Mouse (Mus musculus): ENCODE data around the gene Rasgef1a. TPM values are rescaled to one million over a fixed set of nuclear protein-coding genes. Genes with fewer than 3 reads are reported as not detected.

Rasgef1a gene
- polyA plus RNA-seq, 1 experiment: 2.3 TPM

GRCm38 (mm10) chr6:118019569-118019968 is 8.3 kb downstream of the Rasgef1a start:
- TF ChIP-seq CTCF (IDR thresholded peaks at IDR 0.05; ENCODE audit: low read depth, low read length) (no peak), POLR2A (IDR thresholded peaks at IDR 0.05; ENCODE audit: borderline replicate concordance, low read depth, low read length) (no peak)
- Histone ChIP-seq H3K4me1 (ENCODE audit: control insufficient read depth, insufficient read depth, low read length) (no peaks in the 10 kb centered on the region), H3K27ac (ENCODE audit: insufficient read depth, low read depth, low read length) (no peak overlapping the region), H3K4me3 (ENCODE audit: insufficient read depth, low read length) (no peak overlapping the region)

GRCm38 (mm10) chr6:118022898-118023635 is 11.8 kb downstream of the Rasgef1a start:
- H3K4me3 ChIP-seq (ENCODE audit: insufficient read depth, low read length): no peak overlapping the region
- H3K27ac ChIP-seq (ENCODE audit: insufficient read depth, low read depth, low read length): no peak overlapping the region
- TF ChIP-seq CTCF (IDR thresholded peaks at IDR 0.05; ENCODE audit: low read depth, low read length): no peak
- TF ChIP-seq POLR2A (IDR thresholded peaks at IDR 0.05; ENCODE audit: borderline replicate concordance, low read depth, low read length): no peak

GRCm38 (mm10) chr6:118027036-118027435 is 15.8 kb downstream of the Rasgef1a start:
- Histone ChIP-seq H3K27ac (ENCODE audit: insufficient read depth, low read depth, low read length) (no peak overlapping the region), H3K4me1 (ENCODE audit: control insufficient read depth, insufficient read depth, low read length) (no peaks in the 10 kb centered on the region)
- no peak for TF ChIP-seq POLR2A (IDR thresholded peaks at IDR 0.05; ENCODE audit: borderline replicate concordance, low read depth, low read length)
- TF ChIP-seq CTCF (IDR thresholded peaks at IDR 0.05; ENCODE audit: low read depth, low read length): no peak

More at GRCm38 (mm10) chr6:118022898-118023635, 11.8 kb downstream of the Rasgef1a start:
- no peaks in the 10 kb centered on the region for H3K4me1 ChIP-seq (ENCODE audit: control insufficient read depth, insufficient read depth, low read length)

GRCm38 (mm10) chr6:118031467-118031866 is 20.2 kb downstream of the Rasgef1a start:
- peaks cover 7% of the 10 kb centered on the region; the same call in 1 of the 2 replicates for H3K4me1 ChIP-seq (ENCODE audit: control insufficient read depth, insufficient read depth, low read length)
- TF ChIP-seq CTCF (IDR thresholded peaks at IDR 0.05; ENCODE audit: low read depth, low read length): no peak
- no peak for TF ChIP-seq POLR2A (IDR thresholded peaks at IDR 0.05; ENCODE audit: borderline replicate concordance, low read depth, low read length)
- H3K27ac ChIP-seq (ENCODE audit: insufficient read depth, low read depth, low read length): no peak overlapping the region
- no peak overlapping the region for H3K4me3 ChIP-seq (ENCODE audit: insufficient read depth, low read length)

More at GRCm38 (mm10) chr6:118027036-118027435, 15.8 kb downstream of the Rasgef1a start:
- no peak overlapping the region for H3K4me3 ChIP-seq (ENCODE audit: insufficient read depth, low read length)

GRCm38 (mm10) chr6:118035639-118036038 is 24.4 kb downstream of the Rasgef1a start:
- Histone ChIP-seq H3K27ac (ENCODE audit: insufficient read depth, low read depth, low read length) (no peak overlapping the region), H3K4me1 (ENCODE audit: control insufficient read depth, insufficient read depth, low read length) (peaks cover 7% of the 10 kb centered on the region; the same call in 1 of the 2 replicates), H3K4me3 (ENCODE audit: insufficient read depth, low read length) (no peak overlapping the region)
- TF ChIP-seq CTCF (IDR thresholded peaks at IDR 0.05; ENCODE audit: low read depth, low read length) (no peak), POLR2A (IDR thresholded peaks at IDR 0.05; ENCODE audit: borderline replicate concordance, low read depth, low read length) (no peak)

GRCm38 (mm10) chr6:118036118-118036805 is 25.0 kb downstream of the Rasgef1a start:
- Histone ChIP-seq H3K4me3 (ENCODE audit: insufficient read depth, low read length) (no peak overlapping the region), H3K27ac (ENCODE audit: insufficient read depth, low read depth, low read length) (no peak overlapping the region), H3K4me1 (ENCODE audit: control insufficient read depth, insufficient read depth, low read length) (peaks cover 7% of the 10 kb centered on the region; the same call in 1 of the 2 replicates)
- TF ChIP-seq CTCF (IDR thresholded peaks at IDR 0.05; ENCODE audit: low read depth, low read length) (no peak), POLR2A (IDR thresholded peaks at IDR 0.05; ENCODE audit: borderline replicate concordance, low read depth, low read length) (no peak)

- peaks cover 7% of the 10 kb centered on the region; the same call in 1 of the 2 replicates for H3K4me1 ChIP-seq (ENCODE audit: control insufficient read depth, insufficient read depth, low read length)
- H3K4me3 ChIP-seq (ENCODE audit: insufficient read depth, low read length): no peak overlapping the region
- H3K27ac ChIP-seq (ENCODE audit: insufficient read depth, low read depth, low read length): no peak overlapping the region
- no peak for TF ChIP-seq CTCF (IDR thresholded peaks at IDR 0.05; ENCODE audit: low read depth, low read length)
- TF ChIP-seq POLR2A (IDR thresholded peaks at IDR 0.05; ENCODE audit: borderline replicate concordance, low read depth, low read length): no peak
Observed at GRCm38 (mm10) chr6:118036866-118037265, 25.6 kb downstream of the Rasgef1a start.

GRCm38 (mm10) chr6:118045180-118045579 is 33.9 kb downstream of the Rasgef1a start:
- no peak for TF ChIP-seq POLR2A (IDR thresholded peaks at IDR 0.05; ENCODE audit: borderline replicate concordance, low read depth, low read length)
- no peak for TF ChIP-seq CTCF (IDR thresholded peaks at IDR 0.05; ENCODE audit: low read depth, low read length)
- H3K4me3 ChIP-seq (ENCODE audit: insufficient read depth, low read length): no peak overlapping the region
- H3K27ac ChIP-seq (ENCODE audit: insufficient read depth, low read depth, low read length): no peak overlapping the region
- peaks cover 3% of the 10 kb centered on the region for H3K4me1 ChIP-seq (ENCODE audit: control insufficient read depth, insufficient read depth, low read length)

GRCm38 (mm10) chr6:118045892-118046291 is 34.7 kb downstream of the Rasgef1a start:
- Histone ChIP-seq H3K27ac (ENCODE audit: insufficient read depth, low read depth, low read length) (no peak overlapping the region), H3K4me1 (ENCODE audit: control insufficient read depth, insufficient read depth, low read length) (peaks cover 4% of the 10 kb centered on the region), H3K4me3 (ENCODE audit: insufficient read depth, low read length) (no peak overlapping the region)
- TF ChIP-seq CTCF (IDR thresholded peaks at IDR 0.05; ENCODE audit: low read depth, low read length): no peak
- TF ChIP-seq POLR2A (IDR thresholded peaks at IDR 0.05; ENCODE audit: borderline replicate concordance, low read depth, low read length): no peak

- Histone ChIP-seq H3K4me3 (ENCODE audit: insufficient read depth, low read length) (no peak overlapping the region), H3K27ac (ENCODE audit: insufficient read depth, low read depth, low read length) (no peak overlapping the region), H3K4me1 (ENCODE audit: control insufficient read depth, insufficient read depth, low read length) (peaks cover 4% of the 10 kb centered on the region)
- TF ChIP-seq POLR2A (IDR thresholded peaks at IDR 0.05; ENCODE audit: borderline replicate concordance, low read depth, low read length): no peak
- TF ChIP-seq CTCF (IDR thresholded peaks at IDR 0.05; ENCODE audit: low read depth, low read length): no peak
Observed at GRCm38 (mm10) chr6:118046511-118046910, 35.3 kb downstream of the Rasgef1a start.

Data from bone marrow macrophage, adult 2 months (primary cell).